Mouse (Mus musculus): Measurements from ENCODE around the gene Rin3.

Gene Rin3

DNA sequence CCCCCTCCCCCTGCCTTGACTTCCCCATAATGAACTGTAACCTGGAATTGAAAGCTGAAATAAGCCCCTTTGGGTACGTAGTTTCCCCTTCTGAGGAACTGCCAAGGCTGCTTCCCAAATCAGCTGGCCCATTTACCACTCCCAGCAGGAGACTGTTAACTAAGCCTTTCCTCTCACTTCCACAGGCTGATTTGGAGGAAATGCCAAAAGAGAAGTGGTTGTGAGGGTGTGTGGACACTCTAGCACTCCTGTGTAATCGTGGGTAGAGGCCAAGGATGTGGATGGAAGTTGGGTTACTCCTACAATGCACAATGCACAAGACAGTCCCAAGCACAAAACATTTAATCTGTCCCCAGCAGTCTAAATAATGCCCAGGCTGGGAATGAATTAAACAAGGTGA is 722 bp upstream of the Rin3 start:
- DNase-seq = no peak

DNA sequence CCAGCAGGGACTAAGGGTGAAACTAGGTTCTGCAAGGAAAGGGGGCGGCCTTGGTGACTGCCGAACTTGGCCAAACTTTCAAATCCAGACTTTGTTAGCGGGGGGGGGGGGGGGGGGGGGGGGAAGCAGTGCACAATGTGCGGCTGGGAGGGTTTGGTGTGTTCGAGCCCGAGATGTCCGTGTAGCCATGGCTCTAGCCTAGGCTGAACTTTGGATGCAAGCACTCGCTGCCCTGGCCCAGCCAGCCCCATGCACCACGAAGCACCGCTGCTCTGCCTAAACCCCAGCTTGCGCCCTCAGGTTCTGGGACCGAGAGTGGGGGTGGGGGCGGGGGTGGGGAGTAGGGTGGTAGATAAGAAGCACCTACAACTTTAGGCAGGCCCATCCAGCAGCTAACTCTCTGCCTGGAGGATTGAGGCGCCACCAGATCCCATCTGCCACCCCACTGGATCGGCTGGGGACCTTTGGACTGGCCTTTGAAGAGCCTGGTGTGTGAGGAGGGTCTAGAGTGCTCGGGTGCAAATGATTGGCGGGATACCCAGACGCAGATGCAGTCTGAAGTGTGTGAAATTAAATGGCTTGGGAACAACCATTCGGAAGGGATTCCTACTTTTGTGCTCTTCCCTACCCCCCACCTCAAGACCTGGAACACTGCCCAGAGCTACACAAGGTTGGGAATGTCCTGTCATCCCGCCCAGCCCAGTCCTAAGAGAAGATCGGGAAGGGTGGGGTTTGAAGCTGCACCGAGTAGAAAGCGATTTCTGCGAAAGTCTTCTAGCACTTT is 827 bp downstream of the Rin3 start:
- no peak for DNase-seq

DNA sequence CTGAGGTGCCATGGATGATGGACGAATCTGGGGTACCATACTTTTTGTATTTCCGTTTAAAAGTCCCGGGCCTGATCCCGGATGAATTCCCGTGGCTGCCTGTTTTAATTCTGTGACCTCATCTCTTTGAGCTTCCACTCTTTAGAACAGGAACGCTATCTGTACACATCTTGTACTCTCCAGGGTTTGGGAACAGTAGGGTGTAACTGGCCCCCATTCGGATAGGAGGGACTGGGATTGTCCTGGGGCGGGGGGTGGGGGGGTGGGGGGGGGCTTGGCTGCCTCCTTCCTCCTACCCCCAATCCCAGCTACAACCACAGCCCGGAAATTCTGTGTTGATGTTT is 1.4 kb downstream of the Rin3 start:
- DNase-seq = no peak

DNA sequence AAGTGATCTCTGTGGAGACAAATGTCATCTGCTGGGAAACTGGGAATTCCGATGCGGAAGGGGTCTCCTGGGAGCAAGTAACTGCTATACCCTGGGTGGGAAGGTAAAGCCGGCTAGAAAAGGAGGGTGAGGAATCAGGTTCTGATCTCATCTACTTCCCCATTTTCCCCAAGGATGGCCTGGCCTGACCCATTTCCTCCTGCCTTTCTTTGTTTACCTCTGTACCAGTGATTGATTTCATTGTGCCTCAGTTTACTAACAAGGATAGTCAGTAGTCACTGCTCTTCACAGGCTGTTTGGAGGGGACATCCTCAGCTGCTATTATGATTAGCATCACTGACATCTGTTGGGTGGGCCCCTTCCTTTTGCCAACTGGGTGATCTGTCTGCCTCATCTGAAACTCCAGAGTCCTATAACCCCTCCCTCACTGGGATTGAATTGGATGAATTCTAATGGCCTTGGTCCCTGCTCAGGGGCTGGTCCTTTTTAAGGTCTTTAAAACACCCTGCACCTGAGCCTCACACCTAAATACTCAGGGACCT is 1.8 kb downstream of the Rin3 start:
- no peak for DNase-seq

DNA sequence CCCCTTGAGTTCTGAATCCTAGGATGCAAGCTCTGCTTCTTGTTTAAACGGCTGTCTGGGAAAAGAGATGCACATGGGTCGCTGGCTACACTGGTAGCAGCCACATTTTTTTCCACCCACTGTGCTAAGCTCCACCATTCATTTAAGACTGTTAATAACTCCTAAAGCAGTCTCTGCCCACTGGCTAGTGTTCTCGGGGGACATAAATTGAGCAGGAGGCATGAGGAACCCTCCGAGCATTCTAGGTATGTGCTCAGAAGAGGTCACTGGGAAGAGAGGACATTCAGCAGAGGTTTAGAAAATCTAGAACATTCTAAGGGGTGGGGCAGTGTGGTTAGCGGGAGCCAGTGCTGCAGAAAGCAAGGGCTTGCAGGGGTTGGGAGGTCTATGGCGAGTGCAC is 2.5 kb downstream of the Rin3 start:
- DNase-seq = no peak

DNA sequence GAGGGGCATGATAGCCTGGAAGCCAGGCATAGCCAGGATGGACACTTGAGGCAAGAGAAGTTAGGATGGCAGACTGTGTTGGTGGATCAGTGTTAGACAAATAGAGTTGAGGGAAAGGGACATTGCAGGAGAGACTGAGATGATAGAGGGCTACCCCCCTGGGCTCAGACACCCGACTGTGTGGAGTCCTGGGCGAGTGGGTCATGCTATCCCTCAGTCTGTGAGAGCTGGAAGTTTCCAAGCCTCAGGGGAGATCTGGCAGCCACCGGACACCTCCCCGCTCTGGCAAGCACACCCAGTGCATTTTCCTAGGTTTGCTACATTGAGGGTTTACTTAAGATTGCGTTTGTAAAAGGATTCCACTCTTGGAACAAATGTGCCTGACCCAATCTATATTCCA is 2.9 kb downstream of the Rin3 start:
- no peak for DNase-seq

DNA sequence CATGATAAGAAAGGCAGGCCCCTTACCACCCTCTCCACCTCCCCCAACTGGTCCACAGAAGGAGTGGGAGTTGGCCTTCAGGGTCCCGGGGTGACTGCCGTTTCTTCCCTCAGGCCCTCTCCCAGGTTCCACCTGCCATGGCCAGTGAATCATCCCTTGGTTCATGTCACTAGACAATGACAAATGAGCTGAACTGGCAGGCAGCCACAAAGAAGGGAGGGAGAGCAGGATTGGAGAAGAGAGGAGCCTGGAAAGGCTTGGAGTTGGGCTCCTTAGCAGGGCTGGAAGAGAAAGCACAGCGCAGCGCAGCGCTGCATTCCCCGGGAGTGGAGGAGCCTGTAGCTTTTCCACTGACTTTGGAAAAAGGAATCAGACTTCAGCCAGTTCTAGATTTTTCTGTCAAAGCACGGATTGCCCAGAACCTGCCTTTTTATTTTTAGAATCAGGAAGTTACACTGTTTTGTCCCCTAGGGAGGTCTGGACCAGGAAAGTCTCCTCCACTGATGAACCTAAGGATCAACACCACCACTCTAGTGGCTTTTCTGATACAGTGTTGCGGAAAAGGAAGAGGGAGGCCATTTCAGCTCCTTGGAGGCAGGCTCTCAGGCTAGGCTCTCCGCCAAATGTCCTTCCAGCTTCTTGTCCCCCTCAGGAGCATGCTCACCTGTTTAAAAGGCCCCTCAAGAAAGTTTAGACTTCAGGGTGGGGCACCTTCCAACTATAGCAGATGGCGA is 4.0 kb downstream of the Rin3 start:
- DNase-seq = no peak

DNA sequence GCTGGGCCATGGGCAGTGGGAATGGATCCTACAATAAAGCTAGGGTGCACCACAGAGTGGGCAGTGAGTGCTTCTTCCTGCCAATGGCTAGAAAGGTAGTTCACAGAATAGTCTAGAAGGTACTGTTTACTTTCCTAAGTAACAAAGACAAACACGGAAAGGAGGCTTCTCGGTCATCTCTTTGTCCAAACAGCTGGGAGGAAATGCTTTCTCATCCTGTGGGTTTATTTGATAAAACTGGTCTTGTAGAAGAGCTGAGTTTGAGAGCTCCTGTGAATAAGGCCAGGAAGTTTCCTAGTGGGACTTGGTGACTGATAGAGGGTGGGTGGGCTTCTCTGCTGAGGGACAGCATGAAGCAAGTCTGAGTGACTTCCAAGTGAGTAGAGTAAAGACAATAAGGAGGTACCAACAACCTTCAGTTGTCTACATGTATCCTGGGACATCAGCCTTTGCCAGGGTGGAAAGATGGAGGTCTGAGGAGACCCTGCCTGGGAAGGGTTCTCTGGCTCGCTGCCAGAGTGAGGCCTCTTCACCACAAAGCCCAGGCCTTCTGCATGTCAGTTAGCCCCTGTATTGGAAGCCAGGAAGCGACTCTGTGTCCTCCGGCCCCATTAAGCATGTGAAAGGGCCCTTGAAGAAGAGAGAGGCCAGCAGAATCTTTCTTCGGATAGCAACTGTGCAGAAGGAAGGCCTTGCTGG is 5.2 kb downstream of the Rin3 start:
- DNase-seq = no peak

DNA sequence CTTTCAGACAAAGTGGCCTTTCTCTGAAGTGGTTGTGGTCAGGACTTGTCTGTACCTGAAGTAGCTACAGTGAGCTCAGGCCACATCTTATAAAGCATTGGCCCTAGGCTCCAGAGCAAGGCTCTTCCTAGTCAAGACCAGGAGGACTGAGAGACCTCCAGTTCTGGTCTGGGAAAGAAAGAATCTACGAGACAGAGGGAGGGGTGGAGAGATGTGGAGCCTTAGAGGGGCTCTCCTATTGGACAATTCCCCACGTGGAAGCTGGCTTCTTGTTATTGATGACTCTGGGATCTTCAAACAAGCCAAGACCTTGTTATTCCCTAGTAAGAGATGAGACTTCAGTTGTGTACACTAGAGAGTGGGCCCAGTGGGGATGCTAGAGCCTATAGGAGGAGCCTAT is 6.0 kb downstream of the Rin3 start:
- no peak for DNase-seq

DNA sequence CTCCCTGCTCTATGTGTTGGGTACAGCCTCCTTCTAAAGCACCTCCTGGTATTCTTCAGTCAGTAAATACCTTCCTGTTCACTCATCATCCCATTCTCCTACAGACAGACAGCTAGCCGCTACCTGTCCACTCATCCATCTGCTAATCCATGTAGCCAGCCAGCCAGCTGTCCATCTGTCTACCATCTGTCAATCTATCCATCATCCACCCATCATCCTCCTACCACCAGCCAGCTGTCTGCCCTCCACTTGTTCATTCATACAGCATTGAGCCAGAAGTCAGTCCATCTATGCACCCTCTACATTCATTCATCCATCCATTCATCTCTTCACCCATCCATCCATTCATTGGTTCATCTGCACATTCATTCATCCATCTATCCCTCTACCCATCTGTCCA is 6.7 kb downstream of the Rin3 start:
- DNase-seq = no peak

DNA sequence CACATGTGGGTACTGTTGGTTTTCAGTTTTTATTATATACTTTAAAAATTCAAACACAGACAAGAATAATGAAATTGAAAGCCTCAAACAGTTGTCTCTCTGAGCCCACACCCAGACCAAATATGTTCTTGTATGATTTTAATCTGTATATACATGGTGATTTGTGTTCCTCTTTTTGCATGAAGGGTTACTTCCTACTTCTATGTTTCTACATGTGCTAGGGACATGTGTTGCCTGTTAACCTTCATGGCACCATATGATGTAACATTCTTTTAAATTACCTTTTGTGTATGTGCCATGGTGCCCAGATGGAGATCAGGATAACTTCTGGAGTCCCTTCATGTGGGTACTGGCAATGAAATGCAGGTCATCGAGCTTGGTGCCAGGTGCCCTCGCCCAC is 7.8 kb downstream of the Rin3 start:
- no peak for DNase-seq

DNA sequence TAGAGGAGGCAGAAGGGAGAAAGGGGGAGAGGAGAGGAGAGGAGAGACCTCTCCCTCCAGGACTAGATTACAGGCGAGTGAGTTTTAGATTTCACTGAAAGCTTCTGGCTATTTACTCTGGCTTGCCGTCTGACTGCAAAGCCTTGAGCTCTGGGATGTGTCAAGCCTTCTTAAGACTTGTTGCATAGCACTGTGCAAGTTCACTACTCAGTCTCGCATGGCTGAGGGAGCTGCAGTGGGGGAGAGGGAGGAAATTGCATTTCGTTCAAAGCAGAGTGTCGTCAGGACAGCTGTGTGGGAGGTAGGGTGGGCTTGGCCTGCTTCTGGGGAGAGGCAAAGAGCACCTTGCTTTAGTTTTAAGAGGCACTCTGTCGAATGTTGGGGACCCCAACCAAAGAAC is 8.8 kb downstream of the Rin3 start:
- no peak for DNase-seq

DNA sequence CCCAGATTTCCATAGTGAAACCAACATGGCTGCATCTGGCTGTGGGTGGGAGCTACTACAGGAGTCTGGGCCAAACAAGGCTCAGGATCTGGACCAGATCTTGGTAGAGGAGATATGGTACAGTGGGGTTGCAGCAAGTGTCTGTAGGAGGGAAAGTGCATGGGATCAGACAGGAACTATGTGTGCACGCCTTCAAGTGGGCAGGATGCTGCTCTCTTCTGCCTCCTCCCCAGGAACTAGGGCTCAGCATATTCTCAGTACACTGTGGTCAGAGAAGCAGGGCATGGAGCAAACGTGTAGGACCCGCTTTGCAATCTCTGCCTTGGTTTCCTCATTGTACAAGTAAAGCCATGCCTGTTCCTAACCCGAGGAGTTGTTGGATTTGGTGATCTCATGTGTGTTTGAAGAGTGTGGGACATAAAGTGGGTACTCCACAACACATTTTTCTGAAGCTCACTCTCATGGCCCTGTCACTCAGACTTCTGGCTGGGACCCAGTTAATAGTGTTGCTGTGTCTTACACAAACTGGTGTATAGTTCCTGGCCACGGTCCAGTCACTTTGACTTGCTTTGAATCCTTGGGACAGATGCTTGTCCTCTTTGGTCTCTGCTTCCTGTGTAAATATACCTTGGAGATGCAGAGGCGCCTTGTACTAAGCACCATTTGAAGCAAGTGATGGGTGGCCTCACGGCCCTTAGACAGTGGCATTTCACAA is 9.8 kb downstream of the Rin3 start:
- DNase-seq = no peak

DNA sequence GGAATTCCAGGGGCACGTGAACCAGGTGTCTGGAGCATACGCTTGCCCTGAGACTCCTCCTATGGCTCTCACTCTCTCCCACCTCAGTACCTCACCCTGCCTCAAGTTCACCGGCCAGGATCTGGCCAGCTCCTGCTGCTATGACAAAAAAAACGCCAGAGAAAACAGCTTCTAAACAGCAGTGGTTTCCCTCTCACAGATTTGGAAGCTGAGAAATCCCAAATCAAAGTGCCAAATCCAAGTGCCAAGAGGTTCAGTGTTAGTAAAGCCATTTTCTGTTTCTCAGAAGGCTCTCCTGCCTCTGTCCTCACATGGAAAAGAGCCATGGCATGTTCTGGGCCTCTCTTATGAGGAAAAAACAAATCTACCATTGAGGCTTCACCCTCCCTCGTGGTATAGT is 11.8 kb downstream of the Rin3 start:
- no peak for DNase-seq

DNA sequence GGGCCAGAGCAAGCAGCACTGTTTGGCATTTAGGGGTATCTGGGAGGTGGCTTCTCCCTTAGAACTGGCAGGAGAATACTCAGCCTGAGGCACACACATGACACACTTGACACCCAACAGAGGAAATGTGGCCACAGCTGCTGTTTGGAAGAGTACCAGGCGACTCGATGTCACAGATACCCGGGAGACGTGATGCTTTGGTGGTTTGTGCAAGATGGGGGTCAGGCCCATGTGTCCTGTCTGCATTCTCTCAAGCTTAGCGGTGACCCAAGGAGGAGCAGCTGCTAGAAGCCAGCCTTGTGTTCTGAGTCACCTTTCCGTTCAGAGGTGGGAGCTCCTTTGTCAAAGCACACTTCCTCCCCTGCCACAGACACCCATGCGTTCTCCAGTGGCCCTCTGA is 12.4 kb downstream of the Rin3 start:
- DNase-seq = no peak

DNA sequence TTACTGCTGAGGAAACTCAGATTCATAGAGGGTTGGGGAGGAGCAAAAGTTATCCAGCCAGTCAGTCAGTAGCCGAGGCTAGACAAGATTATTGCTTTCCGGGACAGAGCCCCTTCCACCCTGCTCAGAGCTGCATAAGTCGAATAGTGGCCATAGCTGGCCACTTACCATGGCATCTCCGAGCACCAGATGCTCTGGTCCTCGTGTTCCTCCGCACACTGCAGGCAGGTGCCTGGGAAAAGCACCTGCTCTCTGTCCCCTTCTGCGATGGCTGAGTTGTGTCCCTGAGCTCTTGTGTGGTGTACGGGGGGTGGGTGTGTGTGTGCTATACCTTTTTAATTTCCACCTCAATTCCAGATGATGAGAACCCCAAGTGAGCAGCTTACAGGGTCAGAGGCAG is 12.8 kb downstream of the Rin3 start:
- no peak for DNase-seq

DNA sequence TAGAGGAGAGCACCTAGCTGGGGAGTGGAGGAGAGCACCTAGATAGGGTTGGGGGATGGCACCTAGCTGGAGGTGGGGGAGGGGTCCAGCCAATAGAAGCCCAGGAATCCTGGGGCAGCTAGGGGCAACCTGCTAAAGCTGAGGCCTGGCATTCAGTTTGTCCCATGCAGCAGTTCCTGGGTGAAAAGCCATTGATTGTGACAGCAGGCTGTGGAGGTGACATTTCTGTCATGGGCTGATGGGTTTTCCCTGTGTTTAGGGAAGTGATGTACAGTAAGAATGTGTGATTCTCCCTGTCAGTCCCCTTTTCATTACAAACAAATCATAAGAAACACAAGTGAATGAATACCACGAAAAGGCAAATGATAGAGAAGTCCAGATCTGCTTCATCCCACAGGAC is 13.5 kb downstream of the Rin3 start:
- no peak for DNase-seq

DNA sequence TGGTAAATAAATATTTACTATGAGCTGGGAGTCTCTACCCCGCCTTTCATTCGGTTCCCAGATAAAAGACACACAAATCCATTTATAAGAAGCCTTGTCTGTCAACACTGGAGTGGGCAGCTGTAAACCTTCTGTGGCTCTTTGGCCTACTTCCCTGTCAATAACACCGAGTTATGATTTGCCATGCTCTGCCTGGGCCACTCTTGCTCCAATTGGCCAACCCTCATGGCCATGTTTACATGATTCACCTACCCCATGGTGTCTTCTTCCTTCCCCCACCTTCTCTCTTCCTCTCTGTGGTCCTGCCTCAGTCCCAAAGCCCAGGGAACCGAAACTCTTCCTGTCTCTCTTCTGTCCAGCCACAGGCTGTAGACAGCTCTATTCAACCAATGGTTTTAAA is 14.1 kb downstream of the Rin3 start:
- DNase-seq = no peak

DNA sequence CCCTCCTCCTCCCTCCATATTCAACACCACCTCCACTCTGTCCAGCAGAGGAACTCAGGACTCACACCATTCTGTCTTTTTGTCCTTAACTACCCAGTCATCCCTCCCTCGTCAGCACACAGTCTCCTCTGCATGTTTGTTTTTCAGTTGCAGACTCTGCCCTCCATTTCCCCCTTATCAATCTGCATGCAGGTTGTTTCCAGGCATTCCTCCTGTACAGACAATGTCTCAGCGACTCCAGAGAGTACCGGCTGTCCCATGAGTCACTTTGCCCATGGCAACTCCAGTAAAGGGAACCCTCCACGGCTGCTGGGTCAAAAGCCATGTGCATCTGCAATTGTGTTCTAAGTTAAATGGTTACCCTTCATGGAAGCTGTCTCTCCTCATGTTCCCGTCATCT is 16.4 kb downstream of the Rin3 start:
- no peak for DNase-seq

DNA sequence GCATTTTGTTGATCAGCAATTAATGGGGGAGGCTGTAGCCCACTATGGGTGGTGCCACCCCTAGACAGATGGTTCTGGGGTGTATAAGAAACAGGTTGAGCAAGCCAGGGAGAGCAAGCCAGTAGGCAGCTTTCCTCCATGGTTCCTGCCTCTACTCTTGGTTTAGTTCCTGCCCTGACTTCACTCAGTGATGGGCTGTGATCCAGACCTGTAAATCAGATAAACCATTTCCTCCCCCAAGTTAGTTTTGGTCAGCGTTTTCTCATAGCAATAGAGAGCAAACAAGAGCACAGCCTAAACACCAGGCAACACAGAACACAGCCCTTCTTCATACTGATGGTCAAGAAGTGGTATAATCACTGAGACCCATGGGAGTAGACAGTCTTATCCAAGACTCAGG is 18.7 kb downstream of the Rin3 start:
- no peak for DNase-seq

DNA sequence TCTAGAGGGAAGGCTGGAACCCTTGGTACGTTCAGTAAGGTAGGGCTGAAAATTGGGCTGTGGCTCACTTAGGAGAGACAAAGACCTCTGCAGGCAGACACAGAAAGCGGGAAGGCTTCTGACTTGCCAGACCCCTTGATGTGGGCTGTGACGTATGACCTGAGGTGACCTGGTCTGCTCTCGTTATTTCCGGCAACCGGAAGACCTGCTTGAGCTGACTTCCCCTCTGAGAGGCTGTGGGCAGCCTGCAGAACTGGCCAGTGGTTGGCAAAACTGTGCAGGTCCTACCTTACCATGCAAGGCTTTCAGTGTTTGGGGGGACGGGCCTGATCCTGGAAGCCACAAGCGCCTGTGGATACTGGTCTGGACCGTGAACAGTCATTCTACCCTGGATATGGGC is 19.5 kb downstream of the Rin3 start:
- DNase-seq = no peak

DNA sequence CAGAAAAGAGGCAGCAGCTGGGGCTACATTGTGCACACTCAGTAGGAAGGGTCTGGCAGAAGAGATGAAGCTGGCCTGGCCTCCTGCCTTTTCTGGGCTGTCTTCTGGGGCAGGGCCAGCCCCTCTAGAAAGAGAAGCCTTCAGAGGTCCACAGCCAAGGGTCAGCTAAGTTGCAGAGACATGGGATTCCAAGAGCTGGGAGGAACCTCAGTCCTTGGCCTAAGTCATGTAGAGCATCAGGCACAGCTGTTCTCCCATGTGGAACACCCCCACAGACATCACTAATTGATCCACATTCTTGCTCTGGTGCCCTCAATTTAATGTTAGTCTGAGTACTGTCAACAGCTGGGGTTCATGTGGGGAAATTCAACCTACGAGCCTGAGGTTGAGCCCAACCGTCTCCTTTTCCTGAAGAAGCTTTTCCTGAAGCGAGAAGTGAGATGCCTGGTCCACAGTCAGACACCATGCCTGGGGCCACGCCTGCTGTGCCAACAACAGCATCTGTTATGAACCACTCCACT is 20.0 kb downstream of the Rin3 start:
- DNase-seq = no peak

DNA sequence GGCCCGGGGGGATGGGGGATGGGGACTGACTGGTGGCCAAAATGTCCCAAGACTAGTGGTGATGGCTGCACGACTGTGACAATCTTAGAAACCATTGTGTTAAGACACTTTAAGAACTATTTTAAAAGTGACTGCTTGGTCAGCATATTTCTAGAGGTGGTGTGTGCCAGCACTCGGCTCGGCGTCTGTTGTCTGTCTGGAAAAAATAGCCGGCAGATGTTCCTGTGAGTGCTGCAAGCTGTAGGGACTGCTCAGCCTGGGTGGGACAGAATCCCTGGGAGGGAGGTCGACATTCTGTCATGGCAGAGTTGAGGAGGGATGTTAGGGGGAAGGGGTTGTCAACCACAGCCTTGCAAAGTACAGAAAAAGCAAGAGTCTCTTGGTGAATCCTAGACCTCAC is 21.0 kb downstream of the Rin3 start:
- DNase-seq = no peak
